ENCODE assay signal across 8 mouse cellular contexts in genomic region chr11:98928186-98928893, GRCm38 (mm10). TPM values are rescaled to one million over a fixed set of nuclear protein-coding genes. Genes with fewer than 3 reads are reported as not detected.
DNase-seq lines count a peak whose midpoint lies in the region; ATAC-seq lines count a peak whose summit lies in the region.

No protein-coding gene starts in this region.

- peak overlapping the region; percentile 99 for H3K27ac ChIP-seq in heart, embryonic 13.5 days (replicated peaks)
- no peak overlapping the region for H3K27ac ChIP-seq in hindbrain, embryonic 14.5 days
- no peak overlapping the region for H3K27ac ChIP-seq in liver, embryonic 16.5 days (ENCODE audit: low read length)

- H3K9me3 ChIP-seq in heart, embryonic 13.5 days: no peaks in the 10 kb centered on the region
- H3K9me3 ChIP-seq in hindbrain, embryonic 14.5 days (ENCODE audit: control insufficient read depth, low read length): no peaks in the 10 kb centered on the region
- H3K9me3 ChIP-seq in liver, embryonic 16.5 days (replicated peaks; ENCODE audit: control insufficient read depth, low read length): no peaks in the 10 kb centered on the region

- peak overlapping the region; percentile 69 for H3K4me3 ChIP-seq in heart, embryonic 13.5 days
- H3K4me3 ChIP-seq in hindbrain, embryonic 14.5 days (replicated peaks; ENCODE audit: low read length): peak overlapping the region; percentile 63
- H3K4me3 ChIP-seq in liver, embryonic 16.5 days (ENCODE audit: low read depth, low read length): peak overlapping the region; percentile 37

- WGBS in heart, embryonic 13.5 days: 8% methylated on average over 12 of the region's 12 CpGs
- 12% methylated on average over 12 of the region's 12 CpGs for WGBS in hindbrain, embryonic 14.5 days
- 28% methylated on average over 12 of the region's 12 CpGs for WGBS in liver, embryonic 16.5 days (ENCODE audit: insufficient replicate concordance)

- no peak for ATAC-seq in heart, embryonic 13.5 days (ENCODE audit: extremely low read depth, insufficient number of reproducible peaks, low FRiP score, low TSS enrichment)
- no peak for ATAC-seq in hindbrain, embryonic 14.5 days (ENCODE audit: low FRiP score)
- no peak for ATAC-seq in liver, embryonic 16.5 days (ENCODE audit: low read depth)
- ATAC-seq in frontal cortex, adult (ENCODE audit: low TSS enrichment): no peak

- no peaks in the 10 kb centered on the region for H3K27me3 ChIP-seq in heart, embryonic 13.5 days (replicated peaks)
- H3K27me3 ChIP-seq in hindbrain, embryonic 14.5 days (ENCODE audit: control insufficient read depth, insufficient read depth, low read length): no peaks in the 10 kb centered on the region
- H3K27me3 ChIP-seq in liver, embryonic 16.5 days (ENCODE audit: control insufficient read depth, insufficient read depth, low read depth, low read length): peaks cover 16% of the 10 kb centered on the region

- H3K4me2 ChIP-seq in heart, embryonic 13.5 days: peak overlapping the region; percentile 79
- H3K4me2 ChIP-seq in hindbrain, embryonic 14.5 days (replicated peaks): peak overlapping the region; percentile 64
- H3K4me2 ChIP-seq in liver, embryonic 16.5 days (ENCODE audit: low read depth, low read length): no peak overlapping the region; the same call in 1 of the 2 replicates

- H3K9ac ChIP-seq in heart, embryonic 13.5 days: peak overlapping the region; percentile 91
- H3K9ac ChIP-seq in hindbrain, embryonic 14.5 days: peak overlapping the region; percentile 86
- no peak overlapping the region; the same call in 1 of the 2 replicates for H3K9ac ChIP-seq in liver, embryonic 16.5 days (ENCODE audit: low read depth, low read length)

- no peaks in the 10 kb centered on the region for H3K36me3 ChIP-seq in heart, embryonic 13.5 days
- no peaks in the 10 kb centered on the region for H3K36me3 ChIP-seq in hindbrain, embryonic 14.5 days (replicated peaks; ENCODE audit: control insufficient read depth, insufficient read depth)
- peaks cover 3% of the 10 kb centered on the region; the same call in 1 of the 2 replicates for H3K36me3 ChIP-seq in liver, embryonic 16.5 days (ENCODE audit: control insufficient read depth, insufficient read depth)

- DNase-seq in heart, adult 9 months (ENCODE audit: low spot score in 2 of 2): no peak
- peak; percentile 80 for DNase-seq in cerebellum, adult 9-10 months
- DNase-seq in hindbrain, embryonic 14.5 days (ENCODE audit: low spot score): no peak
- no peak for DNase-seq in thymus, postnatal 10 days (ENCODE audit: low spot score in 2 of 2)
- no peak for DNase-seq in left cerebral cortex, adult 18-20 months (ENCODE audit: low spot score in 2 of 2)

- peaks cover 95% of the 10 kb centered on the region for H3K4me1 ChIP-seq in heart, embryonic 13.5 days
- peaks cover 91% of the 10 kb centered on the region for H3K4me1 ChIP-seq in hindbrain, embryonic 14.5 days (replicated peaks; ENCODE audit: control insufficient read depth, insufficient read depth, low read length)
- H3K4me1 ChIP-seq in liver, embryonic 16.5 days (ENCODE audit: control insufficient read depth, low read depth, low read length): peaks cover 20% of the 10 kb centered on the region

RNA-seq across cellular contexts. Expression of gene Rara, which starts 0.7 kb away (rescaled TPM):
- 27.9 and 28.3 TPM in 2 replicates for polyA plus RNA-seq in heart, embryonic 13.5 days (2015; fragmentation: Nextera tagmentation; extraction: Ambion mirVana)
- polyA plus RNA-seq in hindbrain, embryonic 14.5 days (2014; fragmentation: Nextera tagmentation; extraction: Ambion mirVana): 18.4 and 18.7 TPM in 2 replicates
- polyA plus RNA-seq in liver, embryonic 16.5 days (2015; fragmentation: Nextera tagmentation; extraction: Ambion mirVana): 4.2 and 5.4 TPM in 2 replicates
- total RNA-seq in left cerebral cortex, adult 18-20 months (2021): 10 to 100 TPM; 14.4 to 14.9 TPM

RNA-seq across cellular contexts. Expression of gene Cdc6, which starts 20.7 kb away (rescaled TPM):
- polyA plus RNA-seq in heart, embryonic 13.5 days (2015; fragmentation: Nextera tagmentation; extraction: Ambion mirVana): 21.1 and 22.9 TPM in 2 replicates
- 4.3 and 5.2 TPM in 2 replicates for polyA plus RNA-seq in hindbrain, embryonic 14.5 days (2014; fragmentation: Nextera tagmentation; extraction: Ambion mirVana)
- polyA plus RNA-seq in liver, embryonic 16.5 days (2015; fragmentation: Nextera tagmentation; extraction: Ambion mirVana): 52.7 and 57.3 TPM in 2 replicates
- under 1 TPM; 0.33 to 0.45 TPM for total RNA-seq in left cerebral cortex, adult 18-20 months (2021)

RNA-seq across cellular contexts. Expression of gene Gjd3, which starts 54.5 kb away (rescaled TPM):
- 1.3 and 3.3 TPM in 2 replicates for polyA plus RNA-seq in heart, embryonic 13.5 days (2015; fragmentation: Nextera tagmentation; extraction: Ambion mirVana)
- polyA plus RNA-seq in hindbrain, embryonic 14.5 days (2014; fragmentation: Nextera tagmentation; extraction: Ambion mirVana): 0.60 and 1.4 TPM in 2 replicates
- 0.15 TPM in 1 of 2 replicates, not detected in the other for polyA plus RNA-seq in liver, embryonic 16.5 days (2015; fragmentation: Nextera tagmentation; extraction: Ambion mirVana)
- 1 to 10 TPM; 1.8 to 2.0 TPM for total RNA-seq in left cerebral cortex, adult 18-20 months (2021)
